Mouse (Mus musculus): Measurements from ENCODE around the gene Klf1.

Gene Klf1

DNA sequence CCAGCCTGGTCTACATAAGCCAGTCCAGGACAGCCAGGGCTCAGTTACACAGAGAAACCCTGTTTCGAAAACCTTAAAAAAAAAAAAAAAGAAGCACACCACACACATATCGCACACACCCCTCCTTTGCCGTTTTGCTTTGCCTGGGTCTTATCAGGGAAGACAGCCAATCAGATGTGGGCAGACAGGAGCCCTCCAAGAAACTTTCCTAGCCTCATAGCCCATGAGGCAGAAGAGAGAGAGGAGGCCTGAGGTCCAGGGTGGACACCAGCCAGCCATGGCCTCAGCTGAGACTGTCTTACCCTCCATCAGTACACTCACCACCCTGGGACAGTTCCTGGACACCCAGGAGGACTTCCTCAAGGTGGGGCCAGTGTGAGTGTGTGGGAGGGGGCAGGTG, at the start of gene Klf1:
TSS of gene Klf1 (plus strand) at position 177 of the 400 bp plus-strand sequence.
- no peak for DNase-seq

- DNase-seq = no peak
These were observed 45.3 kb upstream of the Klf1 start for GRCm38 (mm10) chr8:84856434-84856833.

- DNase-seq = peak; percentile 92 to 93
These were observed 44.8 kb upstream of the Klf1 start, which contains the start of gene Farsa for GRCm38 (mm10) chr8:84856864-84857441. Gene Farsa (plus strand): TSS chr8:84856989.

- DNase-seq = peak; percentile 95 to 96
These were observed 30.1 kb upstream of the Klf1 start, which contains the start of gene Syce2 for GRCm38 (mm10) chr8:84871376-84872308. Gene Syce2 (plus strand): TSS chr8:84872111.

- peak; percentile 40 to 45 for DNase-seq
These were observed 29.3 kb upstream of the Klf1 start for GRCm38 (mm10) chr8:84872309-84872965.

DNA sequence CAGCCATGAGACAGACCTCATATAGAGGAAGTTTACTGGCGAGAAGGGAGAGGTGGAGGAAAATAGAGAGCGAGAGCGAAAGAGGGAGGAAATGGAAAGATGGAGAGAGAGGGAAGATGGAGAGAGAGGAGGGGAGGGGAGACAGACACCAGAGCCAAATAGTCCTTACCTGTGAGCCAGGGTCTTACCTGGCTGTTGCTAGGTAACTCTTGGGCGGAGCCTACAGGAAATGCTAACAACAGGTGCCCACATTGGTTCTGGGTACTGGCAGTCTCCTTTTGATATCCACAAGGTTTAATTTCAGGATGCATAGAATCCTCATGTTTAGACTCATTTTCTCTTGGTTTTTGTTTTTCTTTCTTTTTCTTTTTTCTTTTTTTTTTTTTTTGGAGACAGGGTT, 28.7 kb upstream of the Klf1 start:
- DNase-seq = no peak

GRCm38 (mm10) chr8:84874339-84874738, 27.4 kb upstream of the Klf1 start:
- DNase-seq = no peak

- no peak for DNase-seq
These were observed 24.3 kb upstream of the Klf1 start for GRCm38 (mm10) chr8:84877297-84878035.

GRCm38 (mm10) chr8:84878915-84879314, 22.8 kb upstream of the Klf1 start:
- no peak for DNase-seq

GRCm38 (mm10) chr8:84884728-84885127, 17.0 kb upstream of the Klf1 start:
- DNase-seq = no peak

DNA sequence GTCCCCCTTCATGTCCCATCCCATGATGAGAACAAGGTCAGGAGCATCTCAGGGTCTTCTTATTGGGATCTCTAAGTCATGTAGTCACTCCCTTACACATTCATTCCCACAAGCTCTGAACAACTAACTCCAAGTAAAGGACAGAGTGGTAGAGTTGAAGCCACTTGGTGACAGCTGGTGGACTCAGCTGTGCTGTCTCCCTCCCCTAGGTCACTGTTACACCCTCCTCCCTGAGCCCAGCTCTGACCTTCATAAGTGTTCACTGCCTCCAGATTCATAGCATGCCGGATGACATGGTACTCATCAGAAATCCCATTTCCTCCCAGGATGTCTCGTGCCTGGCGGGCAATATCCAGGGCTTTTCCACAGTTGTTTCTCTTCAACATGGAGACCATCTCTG, 13.4 kb upstream of the Klf1 start:
- no peak for DNase-seq

DNA sequence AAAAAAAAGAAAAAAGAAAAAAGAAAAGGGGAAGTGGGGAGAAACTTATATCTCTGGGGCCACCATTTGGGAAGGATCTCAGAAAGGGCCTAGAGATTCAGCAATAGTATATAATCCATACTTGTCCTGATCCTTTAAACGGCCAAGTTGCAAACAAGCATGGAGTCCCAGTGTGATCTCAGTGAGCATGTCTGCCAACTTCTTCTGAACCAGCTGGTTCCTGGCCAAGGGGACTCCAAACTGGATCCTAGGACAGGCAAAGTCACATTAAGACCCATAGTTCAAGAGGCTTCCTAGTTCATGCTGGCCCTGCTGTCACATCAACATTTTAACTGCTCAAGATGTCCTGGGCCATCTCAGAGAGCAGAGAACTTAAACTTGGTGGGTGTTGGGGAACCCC, 12.6 kb upstream of the Klf1 start:
- no peak for DNase-seq

DNA sequence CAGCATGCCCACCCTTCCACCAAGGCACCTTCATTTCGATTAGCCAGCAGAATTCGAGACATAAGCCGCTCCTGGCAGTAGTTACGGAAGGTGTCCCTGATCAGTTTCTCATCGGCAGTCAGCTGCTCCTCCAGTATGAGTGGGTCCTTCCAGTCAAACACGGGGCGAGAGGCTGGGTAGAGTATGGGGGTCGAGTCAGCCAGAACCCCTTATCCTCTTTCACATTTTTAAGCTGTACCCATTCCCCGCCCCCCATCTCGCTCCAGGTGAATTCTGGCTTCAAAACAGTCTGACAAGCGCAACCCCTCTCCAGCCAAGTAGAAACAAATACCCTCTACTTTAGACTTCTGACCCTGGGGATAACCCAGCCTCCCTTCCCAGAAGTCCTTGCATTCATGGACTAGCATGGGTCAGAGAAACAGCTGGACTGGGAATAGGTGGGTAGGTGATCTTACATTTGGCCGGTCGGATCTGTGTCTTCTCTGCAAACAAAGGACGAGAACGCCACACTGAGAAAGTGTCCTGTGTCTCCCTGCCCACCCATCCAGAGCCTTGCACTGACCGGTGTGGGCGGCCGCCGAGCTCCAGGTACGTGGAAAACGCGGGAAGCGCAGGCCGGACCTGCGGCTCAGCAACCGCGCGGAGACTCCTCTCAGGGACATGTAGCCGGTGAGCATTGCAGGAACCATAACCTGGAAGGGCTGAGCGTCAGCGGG, 8.6 kb upstream of the Klf1 start:
- DNase-seq = no peak

GRCm38 (mm10) chr8:84893709-84894134, 8.0 kb upstream of the Klf1 start, which contains the start of gene Gcdh:
Gene Gcdh (minus strand): TSS chr8:84893921.
- peak; percentile 78 to 80 for DNase-seq

GRCm38 (mm10) chr8:84895963-84896362, 5.8 kb upstream of the Klf1 start:
- no peak for DNase-seq

DNA sequence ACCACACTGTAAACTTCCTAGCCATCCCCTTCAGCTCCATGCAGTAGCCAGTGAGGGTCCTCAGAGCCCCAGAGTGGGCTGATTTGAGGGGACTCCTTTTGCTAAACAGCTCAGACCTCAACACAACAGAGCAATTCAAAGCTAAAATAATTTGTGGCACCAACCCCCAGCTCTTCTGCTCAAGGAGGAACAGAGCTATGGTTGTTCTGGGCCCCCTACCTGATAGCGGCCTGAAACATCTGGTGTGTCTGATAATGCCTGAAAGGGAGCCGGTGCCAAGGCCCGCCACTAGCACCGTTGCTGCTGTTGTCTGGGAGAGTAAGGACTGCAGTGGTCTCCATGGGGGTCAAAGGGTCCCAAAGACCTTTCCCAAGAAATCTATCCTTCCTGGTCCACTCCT, 657 bp upstream of the Klf1 start:
- no peak for DNase-seq

DNA sequence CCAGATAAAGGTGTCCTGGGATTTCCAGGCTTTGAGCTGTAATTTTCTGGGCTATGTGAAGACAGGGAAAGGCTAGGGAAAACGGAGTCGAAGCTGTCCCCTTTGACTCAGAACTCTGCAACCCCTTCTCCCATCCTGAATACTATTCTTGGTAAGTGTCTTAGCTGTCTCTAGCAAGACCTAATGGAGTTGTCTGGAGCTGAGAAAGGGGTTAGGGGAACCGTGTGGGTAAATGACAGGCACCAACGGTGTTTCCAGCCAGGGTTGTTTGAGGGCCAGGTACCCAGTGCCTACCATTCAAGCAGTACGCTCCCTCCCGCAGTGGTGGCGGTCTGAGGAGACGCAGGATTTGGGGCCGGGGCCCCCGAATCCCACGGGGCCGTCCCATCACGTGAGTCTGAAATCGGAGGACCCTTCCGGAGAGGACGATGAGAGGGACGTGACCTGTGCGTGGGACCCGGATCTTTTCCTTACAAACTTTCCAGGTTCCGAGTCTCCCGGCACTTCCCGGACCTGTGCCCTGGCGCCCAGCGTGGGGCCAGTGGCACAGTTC, 715 bp downstream of the Klf1 start:
- peak in 1 of 2 experiments; percentile 18 for DNase-seq

- peak; percentile 96 for DNase-seq
These were observed 1.4 kb downstream of the Klf1 start for GRCm38 (mm10) chr8:84902920-84903661.

GRCm38 (mm10) chr8:84904351-84904750, 2.6 kb downstream of the Klf1 start:
- DNase-seq = no peak

GRCm38 (mm10) chr8:84907037-84907436, 5.3 kb downstream of the Klf1 start:
- DNase-seq = no peak

DNA sequence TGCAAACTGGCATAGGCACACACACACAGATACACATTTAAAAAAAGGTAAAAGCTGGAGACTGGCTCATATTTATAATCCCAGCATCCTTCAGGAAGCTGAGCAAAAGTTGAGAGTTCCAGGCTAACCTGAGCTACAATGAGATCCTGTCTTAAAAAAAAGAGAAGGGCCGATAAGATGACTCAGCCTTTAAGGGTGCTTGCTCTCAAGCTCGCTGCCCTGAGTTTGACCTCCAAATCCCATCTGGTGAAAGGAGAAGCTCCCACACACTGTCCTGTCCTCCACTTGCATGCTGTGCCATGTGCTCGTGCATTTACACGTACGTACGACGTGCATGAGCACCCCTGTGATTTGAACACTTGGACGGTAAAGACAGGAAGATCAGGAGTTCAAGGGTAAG, 5.8 kb downstream of the Klf1 start:
- no peak for DNase-seq
